Mouse (Mus musculus): ENCODE measurements at regions not wholly inside any gene's neighbourhood (a gene's known extent, or its start where the extent isn't known, plus 50 kb on each side); places are given as distances from the start of the nearest gene placed in this dataset.

- CTCF ChIA-PET = no interaction called here
Measured at GRCm38 (mm10) chr3:4544730-4545129, 1205.9 kb upstream of the Gm8797 start.

GRCm38 (mm10) chr3:4546103-4546833 is 1204.3 kb upstream of the Gm8797 start:
- CTCF ChIA-PET = no interaction called here

GRCm38 (mm10) chr3:4560664-4561063 is 1189.9 kb upstream of the Gm8797 start:
- CTCF ChIA-PET = interaction anchor here (0.6 to 0.9 kb wide), 2 partner anchors 1387 to 1836 kb away, joined by 3 to 14 read pairs; no protein-coding TSS in a partner anchor

- CTCF ChIA-PET = no interaction called here
Measured at GRCm38 (mm10) chr3:4582500-4582899, 1168.1 kb upstream of the Gm8797 start.

GRCm38 (mm10) chr3:4593977-4594523 is 1156.6 kb upstream of the Gm8797 start:
- CTCF ChIA-PET = no interaction called here

GRCm38 (mm10) chr3:4594541-4594940 is 1156.1 kb upstream of the Gm8797 start:
- CTCF ChIA-PET = no interaction called here
